Mouse (Mus musculus) gastrocnemius, postnatal 36 days (tissue): Measurements from ENCODE around the gene Gm3532. TPM values are rescaled to one million over a fixed set of nuclear protein-coding genes. Genes with fewer than 3 reads are reported as not detected.
"Not testable (repeated sequence)": the region's sequence is repeated elsewhere in the genome, so short reads cannot be mapped to it uniquely, and the experiment has no call there.

ENCODE experiments used
- DNase-seq, 2 experiments: peaks; one replicate each; pipeline ENCODE4 v3.0.0; 2022
- intact Hi-C: fragments of 180-260 bp; cut with DNase I; formaldehyde crosslinking; loops from one replicate; pipeline ENCODE4 v1.15.1; 2025
- long read RNA-seq, 2 experiments: library from polyadenylated mRNA; stranded (forward); transcript quantifications; one replicate each; pipeline ENCODE4 v2.0.0; 2021
- total RNA-seq, 2 experiments: library from RNA; stranded (reverse); gene quantifications; 2 replicates each; pipeline ENCODE4 v1.2.3; 2021

The Gm3532 gene
- total RNA-seq = not detected
- long read RNA-seq, experiment 1 = 0 reads
- long read RNA-seq, experiment 2 = 0 reads

DNA sequence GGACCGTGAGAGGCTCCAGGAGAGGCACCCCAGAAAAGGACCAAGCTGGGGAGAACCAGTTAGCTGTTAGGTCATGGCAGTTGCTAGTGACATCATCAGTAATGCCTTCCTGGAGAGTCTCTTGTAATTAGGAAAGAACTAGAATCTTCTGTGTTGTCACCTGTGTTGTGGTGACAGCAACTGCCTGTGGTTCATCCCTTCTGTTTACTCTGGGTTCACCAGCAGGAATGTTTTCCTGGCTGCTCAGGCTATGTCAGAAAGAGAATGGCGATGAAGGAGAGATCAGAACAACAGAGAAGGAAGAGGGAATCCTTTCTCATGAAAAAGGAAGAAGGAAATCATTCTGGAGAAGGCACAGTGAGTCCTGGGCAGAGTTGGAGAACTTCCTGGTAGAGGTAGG lies at the start of gene Gm3532:
Gene Gm3532 (plus strand): TSS at position 301 of the 400 bp plus-strand sequence.
- intact Hi-C loops, DNase-seq: not testable (repeated sequence)

DNA sequence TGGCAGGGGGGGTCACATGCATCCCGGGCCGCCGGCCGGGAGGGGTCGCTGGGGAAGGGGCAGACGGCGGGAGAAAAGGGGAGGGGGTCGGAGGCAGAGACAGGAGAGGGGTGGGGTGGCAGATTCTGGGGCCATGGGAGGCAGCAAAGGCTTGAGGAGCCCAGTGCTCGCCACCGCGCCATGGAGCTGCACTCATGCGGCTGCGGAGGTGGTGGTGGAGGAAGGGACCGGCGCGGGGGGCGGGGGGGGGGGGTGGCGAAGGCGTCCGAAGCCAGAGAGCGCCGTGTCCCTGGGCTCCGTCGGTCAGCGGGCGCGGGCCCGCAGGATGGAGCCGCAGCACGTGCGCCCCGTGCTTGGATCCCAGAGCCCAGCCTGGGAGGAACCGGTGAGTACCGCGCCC lies 36.9 kb upstream of the Gm3532 start, which contains the start of gene Gm3488:
Gene Gm3488 (plus strand): TSS at position 301 of the 400 bp plus-strand sequence.
- not testable (repeated sequence) for DNase-seq

More for the DNA sequence above, 36.9 kb upstream of the Gm3532 start, which contains the start of gene Gm3488:
- intact Hi-C loops = not testable (repeated sequence)

Other genes starting within 250 kb of the Gm3532 start
- not detected for gene Gm3542, start 203.6 kb upstream of the Gm3532 start, total RNA-seq
- gene Gm3500, start 149.4 kb upstream of the Gm3532 start, total RNA-seq = not detected
- under 1 TPM in 1 of 2 experiments, not detected in 1; 0.20 TPM for gene Gm3194, start 83.0 kb upstream of the Gm3532 start, total RNA-seq
- not detected for gene Gm8246, start 60.7 kb upstream of the Gm3532 start, total RNA-seq
- gene Gm3187, start 54.3 kb upstream of the Gm3532 start, total RNA-seq = not detected
- gene Gm3488, start 36.8 kb upstream of the Gm3532 start, total RNA-seq = under 1 TPM in 1 of 2 experiments, not detected in 1; 0.26 TPM
- gene Gm8265, start 94.5 kb downstream of the Gm3532 start, total RNA-seq = not detected
- gene Gm9603, start 149.0 kb downstream of the Gm3532 start, total RNA-seq = not detected
- not detected for gene Gm3373, start 203.1 kb downstream of the Gm3532 start, total RNA-seq